Mouse (Mus musculus) liver, embryonic 14.5 days (tissue): Measurements from ENCODE around the gene Cdh22.

ENCODE experiments used
- CTCF ChIP-seq: IDR thresholded peaks from 2 replicates; pipeline ENCODE4 v1.5.1; 2016; ENCODE audit warnings: antibody characterized with exemption, low read depth, control low read depth
- EP300 ChIP-seq: IDR thresholded peaks from 2 replicates; pipeline ENCODE4 v1.6.1; 2016; ENCODE audit warnings: antibody characterized with exemption, low read depth

DNA sequence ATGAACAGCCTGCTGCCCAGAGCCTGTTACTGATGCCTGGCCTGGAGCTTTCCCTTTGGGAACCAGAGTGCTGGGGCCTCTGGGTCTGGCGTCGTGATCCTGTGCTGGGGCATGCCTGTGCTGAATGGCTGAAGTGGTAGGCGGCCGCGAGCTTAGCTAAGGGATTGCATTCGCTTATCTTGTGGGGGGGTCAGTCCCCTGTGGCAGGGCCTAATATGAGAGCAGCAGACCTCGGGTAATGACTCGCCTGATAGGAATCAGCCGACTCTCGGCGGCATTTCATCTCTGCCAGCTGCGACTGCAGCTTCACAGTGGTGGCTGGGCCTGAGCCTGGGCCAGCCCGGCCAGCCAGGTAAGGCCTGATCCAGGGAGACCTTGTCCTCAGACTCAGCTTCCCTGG lies 88.8 kb downstream of the Cdh22 start:
- TF ChIP-seq CTCF (no peak), EP300 (no peak)
